Mouse (Mus musculus) bone marrow macrophage, adult 2 months (primary cell): ENCODE data around the gene Cited4.

Experiments
- CTCF ChIP-seq: IDR thresholded peaks from 2 replicates; pipeline ENCODE4 v1.5.1; 2012; ENCODE audit warnings: low read depth, mild to moderate bottlenecking, low read length, moderate library complexity
- POLR2A ChIP-seq: IDR thresholded peaks from 2 replicates; pipeline ENCODE4 v1.6.1; 2012; ENCODE audit warnings: mild to moderate bottlenecking, low read depth, low read length, borderline replicate concordance

GRCm38 (mm10) chr4:120627728-120628127 is 38.6 kb upstream of the Cited4 start:
- no peak for TF ChIP-seq CTCF
- TF ChIP-seq POLR2A, result no peak
